Mouse (Mus musculus): ENCODE measurements around the gene Tbl2. TPM values are rescaled to one million over a fixed set of nuclear protein-coding genes. Genes with fewer than 3 reads are reported as not detected.

The Tbl2 gene
- polyA plus RNA-seq, 2 experiments = 5.5 to 10.2 TPM

- ATAC-seq (ENCODE audit: insufficient read depth) = no peak
- Histone ChIP-seq H3K27me3 (ENCODE audit: control insufficient read depth, insufficient read depth, low read length) (no peaks in the 10 kb centered on the region), H3K27ac (no peak overlapping the region), H3K4me2 (ENCODE audit: low read depth) (no peak overlapping the region), H3K4me3 (ENCODE audit: insufficient read depth in 1 of 2, low read depth in 2 of 2, low read length in 2 of 2) (no peak overlapping the region), H3K9ac (replicated peaks) (no peak overlapping the region), H3K4me1 (replicated peaks; ENCODE audit: control insufficient read depth in 2 of 2, insufficient read depth in 2 of 2, low read length in 1 of 2) (peaks cover 8% of the 10 kb centered on the region in 2 experiments), H3K36me3 (replicated peaks; ENCODE audit: control insufficient read depth, insufficient read depth, low read depth) (peaks cover 41% of the 10 kb centered on the region), H3K9me3 (ENCODE audit: control insufficient read depth, low read length) (no peaks in the 10 kb centered on the region)
- DNase-seq (ENCODE audit: low read depth in 3 of 3, low spot score in 3 of 3) = no peak
- TF ChIP-seq CTCF (IDR thresholded peaks at IDR 0.05; ENCODE audit: low read depth) (no peak), EP300 (IDR thresholded peaks at IDR 0.05; ENCODE audit: low read depth) (no peak)
These were observed 25.6 kb downstream of the Tbl2 start for GRCm38 (mm10) chr5:135175086-135175485.

- H3K4me1 ChIP-seq (replicated peaks; ENCODE audit: control insufficient read depth in 2 of 2, insufficient read depth in 2 of 2, low read length in 1 of 2) = no peaks in the 10 kb centered on the region
- H3K9me3 ChIP-seq (ENCODE audit: control insufficient read depth, low read length) = no peaks in the 10 kb centered on the region
- no peak overlapping the region for H3K9ac ChIP-seq (replicated peaks)
- no peak for DNase-seq (ENCODE audit: low read depth in 3 of 3, low spot score in 3 of 3)
- H3K27me3 ChIP-seq (ENCODE audit: control insufficient read depth, insufficient read depth, low read length) = no peaks in the 10 kb centered on the region
- no peak for ATAC-seq (ENCODE audit: insufficient read depth)
- TF ChIP-seq EP300 (IDR thresholded peaks at IDR 0.05; ENCODE audit: low read depth) = no peak
- no peak for TF ChIP-seq CTCF (IDR thresholded peaks at IDR 0.05; ENCODE audit: low read depth)
- no peak overlapping the region for H3K27ac ChIP-seq
- 63% methylated on average over 3 of the region's 3 CpGs for WGBS (ENCODE audit: insufficient replicate concordance)
- H3K4me3 ChIP-seq (ENCODE audit: insufficient read depth in 1 of 2, low read depth in 2 of 2, low read length in 2 of 2) = no peak overlapping the region
- no peak overlapping the region for H3K4me2 ChIP-seq (ENCODE audit: low read depth)
- peaks cover 36% of the 10 kb centered on the region for H3K36me3 ChIP-seq (replicated peaks; ENCODE audit: control insufficient read depth, insufficient read depth, low read depth)
These were observed 29.1 kb downstream of the Tbl2 start for GRCm38 (mm10) chr5:135178523-135178922.

GRCm38 (mm10) chr5:135178996-135179395 is 29.5 kb downstream of the Tbl2 start:
- Histone ChIP-seq H3K27ac (no peak overlapping the region), H3K27me3 (ENCODE audit: control insufficient read depth, insufficient read depth, low read length) (no peaks in the 10 kb centered on the region), H3K4me1 (replicated peaks; ENCODE audit: control insufficient read depth in 2 of 2, insufficient read depth in 2 of 2, low read length in 1 of 2) (no peaks in the 10 kb centered on the region), H3K9ac (replicated peaks) (no peak overlapping the region), H3K9me3 (ENCODE audit: control insufficient read depth, low read length) (no peaks in the 10 kb centered on the region), H3K4me3 (ENCODE audit: insufficient read depth in 1 of 2, low read depth in 2 of 2, low read length in 2 of 2) (no peak overlapping the region), H3K36me3 (replicated peaks; ENCODE audit: control insufficient read depth, insufficient read depth, low read depth) (peaks cover 36% of the 10 kb centered on the region), H3K4me2 (ENCODE audit: low read depth) (no peak overlapping the region)
- no peak for TF ChIP-seq EP300 (IDR thresholded peaks at IDR 0.05; ENCODE audit: low read depth)
- TF ChIP-seq CTCF (IDR thresholded peaks at IDR 0.05; ENCODE audit: low read depth) = no peak
- 83% methylated on average over 4 of the region's 4 CpGs for WGBS (ENCODE audit: insufficient replicate concordance)
- DNase-seq (ENCODE audit: low read depth in 3 of 3, low spot score in 3 of 3) = no peak
- no peak for ATAC-seq (ENCODE audit: insufficient read depth)

GRCm38 (mm10) chr5:135179616-135180015 is 30.2 kb downstream of the Tbl2 start:
- Histone ChIP-seq H3K4me1 (replicated peaks; ENCODE audit: control insufficient read depth in 2 of 2, insufficient read depth in 2 of 2, low read length in 1 of 2) (no peaks in the 10 kb centered on the region), H3K36me3 (replicated peaks; ENCODE audit: control insufficient read depth, insufficient read depth, low read depth) (peaks cover 36% of the 10 kb centered on the region), H3K4me3 (ENCODE audit: insufficient read depth in 1 of 2, low read depth in 2 of 2, low read length in 2 of 2) (no peak overlapping the region), H3K9ac (replicated peaks) (no peak overlapping the region), H3K4me2 (ENCODE audit: low read depth) (no peak overlapping the region), H3K9me3 (ENCODE audit: control insufficient read depth, low read length) (no peaks in the 10 kb centered on the region), H3K27me3 (ENCODE audit: control insufficient read depth, insufficient read depth, low read length) (no peaks in the 10 kb centered on the region), H3K27ac (no peak overlapping the region)
- TF ChIP-seq CTCF (IDR thresholded peaks at IDR 0.05; ENCODE audit: low read depth) = no peak
- TF ChIP-seq EP300 (IDR thresholded peaks at IDR 0.05; ENCODE audit: low read depth) = no peak
- WGBS (ENCODE audit: insufficient replicate concordance) = 79% methylated on average over 6 of the region's 7 CpGs
- ATAC-seq (ENCODE audit: insufficient read depth) (no peak), DNase-seq (ENCODE audit: low read depth in 3 of 3, low spot score in 3 of 3) (no peak)

- peaks cover 2 to 3% of the 10 kb centered on the region in 2 experiments for H3K4me1 ChIP-seq (replicated peaks; ENCODE audit: control insufficient read depth in 2 of 2, insufficient read depth in 2 of 2, low read length in 1 of 2)
- peaks cover 36% of the 10 kb centered on the region for H3K36me3 ChIP-seq (replicated peaks; ENCODE audit: control insufficient read depth, insufficient read depth, low read depth)
- no peak overlapping the region for H3K4me3 ChIP-seq (ENCODE audit: insufficient read depth in 1 of 2, low read depth in 2 of 2, low read length in 2 of 2)
- no peak for DNase-seq (ENCODE audit: low read depth in 3 of 3, low spot score in 3 of 3)
- no peak overlapping the region for H3K9ac ChIP-seq (replicated peaks)
- H3K4me2 ChIP-seq (ENCODE audit: low read depth) = no peak overlapping the region
- TF ChIP-seq EP300 (IDR thresholded peaks at IDR 0.05; ENCODE audit: low read depth) (no peak), CTCF (IDR thresholded peaks at IDR 0.05; ENCODE audit: low read depth) (no peak)
- no peak overlapping the region for H3K27ac ChIP-seq
- WGBS (ENCODE audit: insufficient replicate concordance) = 88% methylated on average over 14 of the region's 14 CpGs
- ATAC-seq (ENCODE audit: insufficient read depth) = no peak
- no peaks in the 10 kb centered on the region for H3K27me3 ChIP-seq (ENCODE audit: control insufficient read depth, insufficient read depth, low read length)
- no peaks in the 10 kb centered on the region for H3K9me3 ChIP-seq (ENCODE audit: control insufficient read depth, low read length)
These were observed 31.3 kb downstream of the Tbl2 start for GRCm38 (mm10) chr5:135180796-135181195.

Measured in liver, embryonic 14.5 days (tissue).